Mouse (Mus musculus) midbrain, embryonic 13.5 days (tissue): ENCODE results near the gene Tmem8. TPM values are rescaled to one million over a fixed set of nuclear protein-coding genes. Genes with fewer than 3 reads are reported as not detected.
"Not testable (repeated sequence)": the region's sequence is repeated elsewhere in the genome, so short reads cannot be mapped to it uniquely, and the experiment has no call there.

Experiments used
- ATAC-seq: fragments of 200-750 bp; cut with Nextera tagmentation; 2 replicates; pipeline ENCODE4 v1.8.0; 2017; ENCODE audit warnings: mild to moderate bottlenecking, moderate TSS enrichment, moderate library complexity
- H3K27ac ChIP-seq: fragments of 300-500 bp; sonication (generic); 2 replicates; pipeline ENCODE4 v1.5.1; 2015; ENCODE audit warnings: inconsistent platforms, mild to moderate bottlenecking, moderate library complexity
- H3K27me3 ChIP-seq: fragments of 300-500 bp; sonication (generic); 2 replicates; pipeline ENCODE4 v1.6.1; 2015; ENCODE audit warnings: mild to moderate bottlenecking, inconsistent platforms
- H3K36me3 ChIP-seq: fragments of 300-500 bp; sonication (generic); 2 replicates; pipeline ENCODE4 v1.6.1; 2015; ENCODE audit warnings: mild to moderate bottlenecking, inconsistent platforms
- H3K4me1 ChIP-seq: fragments of 300-500 bp; sonication (generic); replicated peaks from 2 replicates; pipeline ENCODE4 v1.6.1; 2015; ENCODE audit warnings: inconsistent platforms
- H3K4me2 ChIP-seq: fragments of 300-500 bp; sonication (generic); replicated peaks from 2 replicates; pipeline ENCODE4 v1.6.1; 2015; ENCODE audit warnings: moderate library complexity, mild to moderate bottlenecking, inconsistent platforms
- H3K4me3 ChIP-seq: fragments of 300-500 bp; sonication (generic); replicated peaks from 2 replicates; pipeline ENCODE4 v1.5.1; 2015; ENCODE audit warnings: mild to moderate bottlenecking, inconsistent platforms
- H3K9ac ChIP-seq: fragments of 300-500 bp; sonication (generic); replicated peaks from 2 replicates; pipeline ENCODE4 v1.6.1; 2015; ENCODE audit warnings: mild to moderate bottlenecking, inconsistent platforms
- H3K9me3 ChIP-seq: fragments of 300-500 bp; sonication (generic); 2 replicates; pipeline ENCODE4 v1.6.1; 2016; ENCODE audit warnings: mild to moderate bottlenecking, inconsistent platforms
- WGBS: fragments of 180-500 bp; shearing (Covaris S2); methylation state at CpG from one replicate; pipeline ENCODE4 v1.1.7; 2015; 5-methylcytosine and 5-hydroxymethylcytosine counted together
- polyA plus RNA-seq: library from polyadenylated mRNA; unstranded; fragments of >200 nt; fragmentation: Nextera tagmentation; extraction: Ambion mirVana; gene quantifications from 2 replicates; pipeline ENCODE4 v1.2.1, GENCODE M21; 2015

The Tmem8 gene
- polyA plus RNA-seq, 1 experiment from 2014 or later = 2.4 TPM

DNA sequence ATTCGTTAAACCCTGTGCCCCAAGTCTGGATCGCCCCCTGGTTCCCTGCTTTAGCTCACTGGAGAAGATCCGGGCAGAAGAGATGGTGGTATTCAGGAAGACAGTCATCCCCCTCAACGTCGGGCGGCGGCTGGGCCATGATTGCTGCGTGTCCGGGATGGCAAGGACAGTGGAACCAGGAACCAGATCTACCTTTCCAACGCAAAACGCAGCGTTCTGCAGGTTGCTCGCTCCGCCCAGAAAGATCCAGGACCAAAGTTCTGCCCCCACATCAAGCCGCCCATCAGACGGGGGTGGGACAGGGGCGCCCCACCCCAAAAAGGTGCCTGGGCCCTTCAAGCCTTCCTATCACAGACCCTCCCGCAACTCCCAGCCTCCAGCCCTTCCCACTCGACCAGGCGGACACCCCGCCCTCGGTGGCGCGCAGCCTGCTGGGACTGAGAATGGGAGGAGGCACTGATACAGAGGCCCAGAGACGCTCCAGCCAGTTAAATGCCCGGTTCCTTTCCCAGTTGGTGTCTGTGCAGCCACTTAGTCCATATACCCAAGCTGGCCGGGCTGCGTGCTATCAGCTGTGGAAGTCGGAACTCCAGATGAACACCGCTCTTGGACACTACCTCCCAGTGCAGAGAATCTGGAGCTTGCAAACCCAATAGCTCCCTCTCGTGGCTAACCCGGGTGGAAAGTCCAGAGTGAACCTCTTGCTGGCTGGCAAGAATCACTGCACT, 23.0 kb upstream of the Tmem8 start, which contains the start of gene Decr2:
Gene Decr2, minus strand, starts transcription at position 433 of the 728 bp plus-strand sequence.
- H3K9ac ChIP-seq = peak within 1 kb of the TSS; percentile 78
- H3K27me3 ChIP-seq = no peaks in the 10 kb centered on the region
- WGBS = 2% methylated on average over 31 of the region's 32 CpGs
- ATAC-seq = peak; percentile 85
- H3K27ac ChIP-seq = peak within 1 kb of the TSS; percentile 82
- peak within 1 kb of the TSS; percentile 90 for H3K4me2 ChIP-seq
- no peaks in the 10 kb centered on the region for H3K9me3 ChIP-seq
- H3K4me1 ChIP-seq = peaks cover 16% of the 10 kb centered on the region; the same call in 1 of the 2 replicates
- H3K36me3 ChIP-seq = no peaks in the 10 kb centered on the region
- H3K4me3 ChIP-seq = peak within 1 kb of the TSS; percentile 59

DNA sequence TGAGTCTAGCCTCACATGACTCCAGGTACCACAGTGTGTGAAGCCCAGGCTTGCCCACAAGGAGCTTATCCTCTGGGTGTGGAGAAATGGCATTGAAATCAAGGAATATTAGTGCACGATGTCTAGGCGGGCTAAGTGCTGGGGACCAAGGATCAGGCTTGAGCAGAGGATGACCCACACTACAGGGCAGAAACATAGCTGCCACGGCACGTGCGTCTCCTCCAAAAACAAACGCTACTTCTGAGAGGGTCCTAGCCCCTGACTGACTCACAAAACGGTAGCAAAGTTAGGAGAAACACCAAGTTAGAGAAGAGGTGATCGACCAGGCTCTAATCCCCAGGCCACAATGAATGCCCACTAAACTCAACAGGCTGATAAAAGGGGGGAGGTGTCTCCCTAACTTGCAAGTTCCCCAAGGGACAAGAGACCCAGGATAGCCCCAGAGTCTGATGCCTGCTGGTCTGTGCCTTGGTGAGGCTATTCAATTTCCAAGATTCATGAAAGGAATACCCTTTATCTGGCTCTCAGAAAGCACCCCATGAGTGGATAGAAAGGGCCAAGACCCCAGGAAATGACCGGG, 18.5 kb upstream of the Tmem8 start:
- H3K27me3 ChIP-seq = no peaks in the 10 kb centered on the region
- H3K4me3 ChIP-seq = peak overlapping the region; percentile 56
- no peaks in the 10 kb centered on the region for H3K9me3 ChIP-seq
- H3K27ac ChIP-seq = peak overlapping the region; percentile 31; the same call in 1 of the 2 replicates
- no peaks in the 10 kb centered on the region for H3K36me3 ChIP-seq
- peak overlapping the region; percentile 81 for H3K9ac ChIP-seq
- no peak for ATAC-seq
- H3K4me2 ChIP-seq = peak overlapping the region; percentile 67
- peaks cover 17% of the 10 kb centered on the region; the same call in 1 of the 2 replicates for H3K4me1 ChIP-seq
- 22% methylated on average over 9 of the region's 9 CpGs for WGBS

DNA sequence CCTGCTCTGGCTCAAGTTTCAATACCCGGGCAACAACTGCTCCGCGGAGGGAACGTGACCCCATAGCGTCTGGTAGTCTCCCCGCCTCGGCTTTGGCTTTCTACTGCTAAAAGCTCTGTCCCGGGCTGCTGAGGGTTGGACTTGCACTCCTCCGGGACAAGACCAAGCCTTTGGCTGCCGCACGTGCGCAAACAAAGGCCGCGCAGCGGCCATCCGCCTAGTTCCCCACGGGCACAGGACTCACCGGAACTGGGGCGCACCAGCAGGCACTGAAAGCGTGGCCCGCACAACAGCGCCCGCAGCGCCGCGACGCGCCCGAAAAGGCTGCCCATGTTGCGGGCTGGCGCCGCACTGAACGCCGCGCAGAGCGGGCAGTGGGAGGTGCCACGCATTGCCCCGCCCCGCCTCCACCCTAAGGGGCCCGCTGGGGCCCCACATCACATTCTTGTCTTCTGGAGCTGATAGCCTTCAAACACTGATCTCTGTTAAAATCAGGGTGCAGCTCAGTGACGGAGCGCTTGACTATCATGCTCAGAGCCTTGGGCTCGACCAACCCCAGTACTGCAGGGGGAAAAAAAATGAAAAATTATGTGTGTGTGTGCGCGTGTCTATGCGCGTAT, 17.9 kb upstream of the Tmem8 start, which contains the start of gene Nme4:
Gene Nme4, minus strand, starts transcription at position 482 of the 620 bp plus-strand sequence.
- peaks cover 14% of the 10 kb centered on the region; the same call in 1 of the 2 replicates for H3K4me1 ChIP-seq
- H3K4me2 ChIP-seq = peak within 1 kb of the TSS; percentile 67
- no peaks in the 10 kb centered on the region for H3K9me3 ChIP-seq
- WGBS = 3% methylated on average over 47 of the region's 47 CpGs
- no peaks in the 10 kb centered on the region for H3K36me3 ChIP-seq
- peak within 1 kb of the TSS; percentile 31 for H3K27ac ChIP-seq
- peak within 1 kb of the TSS; percentile 56 for H3K4me3 ChIP-seq
- H3K9ac ChIP-seq = peak within 1 kb of the TSS; percentile 81
- peak; percentile 85 for ATAC-seq
- H3K27me3 ChIP-seq = no peaks in the 10 kb centered on the region

DNA sequence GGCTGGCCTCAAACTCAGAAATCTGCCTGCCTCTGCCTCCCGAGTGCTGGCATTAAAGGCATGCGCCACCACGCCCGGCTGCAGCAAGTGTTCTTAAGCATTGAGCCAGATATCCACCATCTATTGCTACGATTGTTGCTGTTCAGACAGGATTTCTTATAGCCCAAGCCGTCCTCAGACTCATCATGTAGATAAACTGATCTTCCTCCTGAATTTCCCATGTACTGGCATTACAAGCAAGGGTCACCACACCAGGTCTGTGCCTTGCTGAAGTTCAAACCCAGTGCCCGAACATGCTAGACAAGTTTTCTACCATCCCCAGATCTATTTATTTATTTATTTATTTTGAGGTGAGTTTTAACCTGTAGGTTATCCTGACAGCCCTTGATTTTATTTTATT, 14.6 kb upstream of the Tmem8 start:
- Histone ChIP-seq H3K36me3 (no peaks in the 10 kb centered on the region), H3K9ac (no peak overlapping the region), H3K4me2 (no peak overlapping the region), H3K4me3 (no peak overlapping the region), H3K27me3 (no peaks in the 10 kb centered on the region), H3K9me3 (no peaks in the 10 kb centered on the region), H3K27ac (no peak overlapping the region), H3K4me1 (peaks cover 14% of the 10 kb centered on the region; the same call in 1 of the 2 replicates)
- ATAC-seq = no peak
- 94% methylated on average over 7 of the region's 7 CpGs for WGBS

DNA sequence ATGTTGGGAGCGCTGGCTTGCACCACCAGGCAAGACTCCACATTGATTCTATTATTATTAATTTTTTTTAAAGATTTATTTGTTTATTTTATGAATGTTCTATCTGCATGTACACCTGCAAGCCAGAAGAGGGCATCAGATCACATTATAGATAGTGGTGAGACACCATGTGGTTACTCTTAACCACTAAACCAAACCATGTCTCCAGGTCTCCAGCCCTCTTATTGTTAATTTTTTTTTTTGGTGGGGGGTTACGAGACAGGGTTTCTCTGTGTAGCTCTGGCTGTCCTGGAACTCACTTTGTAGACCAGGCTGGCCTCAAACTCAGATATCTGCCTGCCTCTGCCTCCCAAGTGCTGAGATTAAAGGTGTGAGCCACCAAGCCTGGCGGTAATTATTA, 13.8 kb upstream of the Tmem8 start:
- not testable (repeated sequence) for H3K9ac ChIP-seq, ATAC-seq

DNA sequence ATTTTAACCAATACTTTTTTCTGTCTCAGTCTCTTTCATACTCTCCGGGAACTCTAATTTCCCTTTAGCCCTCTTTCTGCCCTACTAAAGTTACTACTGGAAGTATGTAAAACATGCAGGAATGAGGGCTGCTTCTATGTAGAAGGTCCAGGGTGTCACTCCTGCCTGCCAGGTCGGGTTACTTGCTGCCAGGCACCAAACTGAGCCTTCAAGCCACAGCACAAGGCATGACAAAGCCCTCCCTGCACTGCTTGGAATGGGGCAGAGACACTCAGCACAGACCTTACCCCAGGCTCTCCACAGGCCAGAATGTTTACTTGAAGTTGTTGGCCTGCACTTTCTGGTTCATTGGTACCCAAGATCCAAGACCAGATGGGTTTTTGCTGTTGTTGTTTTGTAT, 12.9 kb upstream of the Tmem8 start:
- 43% methylated on average over 2 of the region's 2 CpGs for WGBS
- ATAC-seq = no peak
- H3K36me3 ChIP-seq = no peaks in the 10 kb centered on the region
- H3K9ac ChIP-seq = no peak overlapping the region
- H3K4me1 ChIP-seq = peaks cover 4% of the 10 kb centered on the region; the same call in 1 of the 2 replicates
- H3K4me3 ChIP-seq = no peak overlapping the region
- no peaks in the 10 kb centered on the region for H3K27me3 ChIP-seq
- no peaks in the 10 kb centered on the region for H3K9me3 ChIP-seq
- H3K27ac ChIP-seq = no peak overlapping the region
- H3K4me2 ChIP-seq = no peak overlapping the region

More for the DNA sequence above, 13.8 kb upstream of the Tmem8 start:
- H3K27ac ChIP-seq, H3K4me3 ChIP-seq, H3K36me3 ChIP-seq, H3K9me3 ChIP-seq, H3K27me3 ChIP-seq, H3K4me2 ChIP-seq: not testable (repeated sequence)
- H3K4me1 ChIP-seq = peaks cover 11% of the 10 kb centered on the region; the same call in 1 of the 2 replicates
- WGBS = 68% methylated on average over 3 of the region's 3 CpGs

DNA sequence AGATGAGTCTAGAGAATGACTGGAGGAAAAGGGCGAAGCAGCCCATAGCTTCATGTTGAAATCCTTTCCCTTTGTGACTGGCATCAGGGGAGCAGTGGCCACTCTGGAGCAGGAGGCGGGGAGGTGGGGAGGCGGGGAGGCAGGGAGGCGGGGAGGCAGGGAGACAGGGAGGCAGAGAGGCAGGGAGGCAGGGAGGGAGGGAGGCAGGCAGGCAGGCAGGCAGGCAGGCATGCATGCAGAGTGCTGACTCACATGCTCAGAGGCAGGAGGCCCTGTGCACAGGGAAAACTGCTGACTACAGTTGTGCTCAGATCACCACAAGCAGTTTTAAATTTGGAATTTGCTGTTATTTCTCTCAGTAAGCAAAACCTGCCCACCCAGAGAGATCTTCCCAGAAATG, 11.6 kb upstream of the Tmem8 start:
- 26% methylated on average over 4 of the region's 4 CpGs for WGBS
- no peaks in the 10 kb centered on the region for H3K36me3 ChIP-seq

DNA sequence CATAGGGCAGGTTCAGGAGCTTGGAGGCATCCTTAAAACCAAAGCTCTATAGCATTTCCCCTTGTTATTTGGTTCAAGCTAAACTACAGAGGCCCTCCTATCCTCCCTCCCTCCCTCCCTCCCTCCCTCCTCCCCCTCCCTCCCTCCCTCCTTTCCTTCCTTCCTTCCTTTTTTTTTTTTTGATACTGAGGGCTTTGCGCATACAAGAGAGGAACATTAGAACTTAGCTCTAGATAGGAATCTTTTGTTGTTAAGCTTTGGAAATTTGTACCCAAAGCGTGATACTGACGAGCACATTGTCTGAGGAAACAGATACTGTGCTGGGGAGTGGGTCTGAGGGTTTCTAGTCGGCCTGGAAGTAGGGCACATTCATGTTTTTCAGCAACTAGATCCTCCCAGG, 7.5 kb upstream of the Tmem8 start:
- Histone ChIP-seq H3K36me3 (no peaks in the 10 kb centered on the region), H3K9ac (no peak overlapping the region), H3K9me3 (no peaks in the 10 kb centered on the region), H3K27me3 (peaks cover 5% of the 10 kb centered on the region; the same call in 1 of the 2 replicates), H3K27ac (no peak overlapping the region), H3K4me3 (no peak overlapping the region), H3K4me1 (peaks cover under 1% of the 10 kb centered on the region; the same call in 1 of the 2 replicates), H3K4me2 (no peak overlapping the region)
- no peak for ATAC-seq
- WGBS = 67% methylated on average over 3 of the region's 4 CpGs

More for the DNA sequence above, 11.6 kb upstream of the Tmem8 start:
- H3K9me3 ChIP-seq = no peaks in the 10 kb centered on the region
- no peak for ATAC-seq
- no peak overlapping the region for H3K4me3 ChIP-seq
- H3K27me3 ChIP-seq = no peaks in the 10 kb centered on the region
- no peak overlapping the region for H3K27ac ChIP-seq
- no peak overlapping the region for H3K4me2 ChIP-seq
- H3K4me1 ChIP-seq = no peaks in the 10 kb centered on the region
- no peak overlapping the region for H3K9ac ChIP-seq

DNA sequence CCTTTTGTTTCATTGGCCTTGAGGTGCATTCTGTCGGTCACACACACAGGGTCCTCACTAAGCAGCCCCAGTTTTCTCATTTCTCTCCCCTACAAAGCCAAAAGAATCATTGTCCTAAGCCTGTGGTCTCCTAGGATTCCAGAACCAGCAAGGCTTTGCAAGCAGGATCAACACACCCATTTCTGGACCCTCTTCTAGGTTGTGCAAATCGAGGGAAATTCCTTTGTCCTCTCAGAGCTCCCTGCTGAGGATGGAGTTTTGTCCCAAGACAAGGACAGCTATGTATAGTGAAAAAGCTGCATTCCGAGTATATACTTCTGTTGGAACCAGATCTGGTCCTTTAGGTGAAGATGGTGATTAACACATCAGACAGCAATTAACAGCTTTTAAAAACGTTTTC, 2.9 kb upstream of the Tmem8 start:
- Histone ChIP-seq H3K27me3 (peaks cover 37% of the 10 kb centered on the region), H3K4me3 (no peak overlapping the region), H3K4me1 (peaks cover 21% of the 10 kb centered on the region), H3K27ac (no peak overlapping the region), H3K4me2 (no peak overlapping the region), H3K9ac (no peak overlapping the region), H3K36me3 (no peaks in the 10 kb centered on the region), H3K9me3 (no peaks in the 10 kb centered on the region)
- no peak for ATAC-seq
- 18% methylated on average over 4 of the region's 4 CpGs for WGBS

DNA sequence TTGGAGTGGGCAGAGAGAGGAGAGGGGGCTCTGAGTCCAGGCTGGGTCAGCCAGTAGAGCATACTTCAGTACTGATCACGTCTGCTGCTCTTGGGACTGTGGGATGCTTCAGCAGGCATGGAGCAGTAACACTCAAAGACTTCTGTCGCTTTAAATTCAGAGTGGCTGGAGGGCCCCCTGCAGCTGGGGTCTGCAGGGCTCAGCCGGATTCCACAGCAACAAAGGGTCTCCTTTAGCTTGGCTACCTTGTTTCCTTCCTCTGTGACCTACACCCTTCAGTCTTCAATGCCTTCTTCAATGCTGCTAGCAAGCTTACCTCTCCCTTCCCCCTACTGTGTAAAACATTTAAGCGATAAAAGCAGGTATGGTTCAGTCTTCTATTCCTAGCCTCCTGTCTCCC, 2.1 kb upstream of the Tmem8 start:
- WGBS = 3% methylated on average over 4 of the region's 4 CpGs
- Histone ChIP-seq H3K36me3 (no peaks in the 10 kb centered on the region), H3K9me3 (no peaks in the 10 kb centered on the region), H3K4me1 (peaks cover 21% of the 10 kb centered on the region), H3K9ac (no peak overlapping the region), H3K27ac (no peak overlapping the region), H3K27me3 (peaks cover 46% of the 10 kb centered on the region), H3K4me2 (no peak overlapping the region), H3K4me3 (no peak overlapping the region)
- ATAC-seq = no peak

DNA sequence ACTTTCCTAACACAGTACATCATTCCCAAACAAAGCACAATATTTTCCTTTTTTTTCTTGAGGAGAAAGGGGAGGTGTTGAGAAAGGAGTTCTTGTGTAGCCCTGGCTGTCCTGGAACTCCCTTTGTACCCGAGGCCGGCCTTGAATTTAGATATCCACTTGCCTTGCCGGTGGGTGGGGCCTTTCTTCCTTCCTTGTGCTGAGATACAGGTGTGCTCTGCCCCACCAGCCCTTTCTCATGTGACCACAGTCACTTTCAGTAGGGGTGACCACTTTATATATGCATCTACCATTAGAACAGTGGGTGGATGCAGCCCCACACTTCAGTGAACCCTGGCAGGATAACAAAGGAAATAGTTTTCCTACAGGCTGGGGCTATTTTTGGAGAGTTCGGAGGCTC, 1.4 kb upstream of the Tmem8 start:
- Histone ChIP-seq H3K4me3 (no peak overlapping the region), H3K9me3 (no peaks in the 10 kb centered on the region), H3K4me1 (peaks cover 21% of the 10 kb centered on the region), H3K36me3 (no peaks in the 10 kb centered on the region), H3K27me3 (peaks cover 53% of the 10 kb centered on the region), H3K9ac (no peak overlapping the region), H3K4me2 (no peak overlapping the region), H3K27ac (no peak overlapping the region)
- ATAC-seq = no peak
- WGBS = 20% methylated on average over 4 of the region's 4 CpGs

DNA sequence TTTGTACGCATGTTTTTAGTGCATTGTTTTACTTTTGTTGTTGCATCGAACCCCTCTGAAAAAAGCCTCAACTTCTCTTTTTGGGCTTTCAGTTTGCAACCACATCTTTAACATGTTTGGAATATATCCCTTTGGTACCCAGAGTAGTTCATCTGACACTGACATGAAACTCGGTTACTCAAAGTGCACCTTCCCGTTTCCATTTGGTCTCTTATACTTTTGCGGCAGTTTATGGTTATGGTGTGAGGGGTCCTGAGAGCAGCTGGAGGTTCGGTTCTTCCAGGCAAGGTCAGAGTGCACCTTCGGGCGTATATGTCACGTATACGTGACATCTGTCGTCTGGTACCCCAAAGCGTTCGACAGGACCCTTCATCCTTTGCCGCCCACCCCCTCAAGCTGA, 348 bp upstream of the Tmem8 start:
- WGBS = 15% methylated on average over 14 of the region's 14 CpGs
- Histone ChIP-seq H3K4me3 (peak overlapping the region; percentile 77), H3K4me1 (peaks cover 21% of the 10 kb centered on the region), H3K36me3 (no peaks in the 10 kb centered on the region), H3K4me2 (peak overlapping the region; percentile 93), H3K9ac (peak overlapping the region; percentile 85), H3K9me3 (no peaks in the 10 kb centered on the region), H3K27me3 (peaks cover 63% of the 10 kb centered on the region), H3K27ac (no peak overlapping the region)
- no peak for ATAC-seq
